Mouse (Mus musculus): ENCODE data around the gene Olfr1180.

DNA sequence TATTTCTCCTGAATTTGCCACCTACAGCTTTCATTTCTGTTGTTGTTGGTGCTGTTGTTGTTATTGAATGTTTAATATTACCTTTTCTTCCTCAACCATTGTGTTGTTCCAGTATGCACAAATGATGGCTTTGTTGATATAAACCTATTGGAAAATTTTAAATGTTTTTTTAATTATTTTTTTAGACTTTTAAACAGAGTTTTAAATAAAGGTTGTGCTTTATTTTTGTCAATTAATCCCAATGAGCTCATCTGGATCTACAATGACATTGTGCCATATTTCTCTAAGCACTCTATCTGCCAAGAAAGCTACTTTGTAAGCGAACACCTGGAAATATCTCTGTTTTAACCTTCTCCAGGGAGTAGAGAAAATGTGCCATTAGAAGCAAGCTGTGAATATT lies 32.2 kb downstream of the Olfr1180 start, which contains the start of gene Olfr1178:
- no peak for TF ChIP-seq CTCF (IDR thresholded peaks at IDR 0.05; ENCODE audit: control insufficient read depth, insufficient read depth, low read length)
- TF ChIP-seq POLR2A (IDR thresholded peaks at IDR 0.05; ENCODE audit: borderline replicate concordance, control insufficient read depth, low read depth, low read length) = no peak

All from bone marrow, adult 2 months (tissue).